Mouse (Mus musculus) limb, embryonic 15.5 days (tissue): Measurements from ENCODE around the gene Gm43517. TPM values are rescaled to one million over a fixed set of nuclear protein-coding genes. Genes with fewer than 3 reads are reported as not detected.

Experiments
- ATAC-seq: fragments of 200-750 bp; cut with Nextera tagmentation; 2 replicates; pipeline ENCODE4 v1.8.0; 2017; ENCODE audit warnings: low read depth, moderate TSS enrichment; ENCODE audit not compliant: insufficient number of reproducible peaks, low FRiP score, low TSS enrichment
- H3K27ac ChIP-seq: fragments of 300-500 bp; sonication (generic); 2 replicates; pipeline ENCODE4 v1.5.1; 2015; ENCODE audit warnings: moderate library complexity, mild to moderate bottlenecking, inconsistent platforms
- H3K27me3 ChIP-seq: fragments of 300-500 bp; sonication (generic); 2 replicates; pipeline ENCODE4 v1.6.1; 2015; ENCODE audit warnings: inconsistent platforms
- H3K36me3 ChIP-seq: fragments of 300-500 bp; sonication (generic); 2 replicates; pipeline ENCODE4 v1.6.1; 2015; ENCODE audit warnings: inconsistent platforms
- H3K4me1 ChIP-seq: fragments of 300-500 bp; sonication (generic); 2 replicates; pipeline ENCODE4 v1.6.1; 2015; ENCODE audit warnings: inconsistent platforms
- H3K4me2 ChIP-seq: fragments of 300-500 bp; sonication (generic); 2 replicates; pipeline ENCODE4 v1.6.1; 2015; ENCODE audit warnings: mild to moderate bottlenecking, inconsistent platforms
- H3K4me3 ChIP-seq: fragments of 300-500 bp; sonication (generic); 2 replicates; pipeline ENCODE4 v1.5.1; 2015; ENCODE audit warnings: mild to moderate bottlenecking, inconsistent platforms
- H3K9ac ChIP-seq: fragments of 300-500 bp; sonication (generic); 2 replicates; pipeline ENCODE4 v1.6.1; 2015; ENCODE audit warnings: inconsistent platforms
- H3K9me3 ChIP-seq: fragments of 300-500 bp; sonication (generic); 2 replicates; pipeline ENCODE4 v1.6.1; 2016; ENCODE audit warnings: inconsistent platforms
- WGBS: fragments of 180-500 bp; shearing (Covaris S2); methylation state at CpG from one replicate; pipeline ENCODE4 v1.1.7; 2015; 5-methylcytosine and 5-hydroxymethylcytosine counted together
- polyA plus RNA-seq: library from polyadenylated mRNA; unstranded; fragments of >200 nt; fragmentation: Nextera tagmentation; extraction: Ambion mirVana; gene quantifications from 2 replicates; pipeline ENCODE4 v1.2.1, GENCODE M21; 2015

The Gm43517 gene
- polyA plus RNA-seq, 1 experiment from 2014 or later: not detected

GRCm38 (mm10) chr12:49398163-49398540 lies 13.2 kb downstream of the Gm43517 start:
- H3K4me2 ChIP-seq: no peak overlapping the region
- H3K36me3 ChIP-seq: no peaks in the 10 kb centered on the region
- H3K9ac ChIP-seq: no peak overlapping the region
- H3K4me3 ChIP-seq: no peak overlapping the region
- H3K4me1 ChIP-seq: peaks cover 8% of the 10 kb centered on the region
- H3K27me3 ChIP-seq: peaks cover 73% of the 10 kb centered on the region
- ATAC-seq: no peak
- no peak overlapping the region for H3K27ac ChIP-seq
- H3K9me3 ChIP-seq: no peaks in the 10 kb centered on the region

- Histone ChIP-seq H3K4me1 (peaks cover 8% of the 10 kb centered on the region), H3K27ac (no peak overlapping the region), H3K9me3 (no peaks in the 10 kb centered on the region), H3K36me3 (no peaks in the 10 kb centered on the region), H3K4me2 (no peak overlapping the region), H3K4me3 (no peak overlapping the region), H3K9ac (no peak overlapping the region), H3K27me3 (peaks cover 76% of the 10 kb centered on the region)
- 17% methylated on average over 3 of the region's 3 CpGs for WGBS
- no peak for ATAC-seq
Observed at GRCm38 (mm10) chr12:49398636-49399035, 13.7 kb downstream of the Gm43517 start.

GRCm38 (mm10) chr12:49399611-49400010 lies 14.6 kb downstream of the Gm43517 start:
- Histone ChIP-seq H3K4me1 (peaks cover 8% of the 10 kb centered on the region), H3K4me3 (no peak overlapping the region), H3K4me2 (no peak overlapping the region), H3K9ac (no peak overlapping the region), H3K9me3 (no peaks in the 10 kb centered on the region), H3K27ac (no peak overlapping the region), H3K36me3 (no peaks in the 10 kb centered on the region), H3K27me3 (peaks cover 75% of the 10 kb centered on the region)
- 3% methylated on average over 1 of the region's 1 CpGs for WGBS
- no peak for ATAC-seq

- Histone ChIP-seq H3K9me3 (no peaks in the 10 kb centered on the region), H3K9ac (no peak overlapping the region), H3K27me3 (peaks cover 69% of the 10 kb centered on the region), H3K4me3 (no peak overlapping the region), H3K4me1 (peaks cover 8% of the 10 kb centered on the region), H3K4me2 (no peak overlapping the region), H3K27ac (no peak overlapping the region), H3K36me3 (no peaks in the 10 kb centered on the region)
- no peak for ATAC-seq
- 4% methylated on average over 9 of the region's 9 CpGs for WGBS
Observed at GRCm38 (mm10) chr12:49400036-49400852, 15.3 kb downstream of the Gm43517 start.

GRCm38 (mm10) chr12:49400853-49401118 lies 15.8 kb downstream of the Gm43517 start:
- H3K27me3 ChIP-seq: peaks cover 66% of the 10 kb centered on the region
- no peaks in the 10 kb centered on the region for H3K9me3 ChIP-seq
- no peak overlapping the region for H3K27ac ChIP-seq
- H3K4me2 ChIP-seq: peak overlapping the region; percentile 91
- no peaks in the 10 kb centered on the region for H3K36me3 ChIP-seq
- ATAC-seq: no peak
- H3K4me3 ChIP-seq: peak overlapping the region; percentile 43
- under 1% methylated on average over 8 of the region's 8 CpGs for whole genome bisulfite sequencing
- peaks cover 8% of the 10 kb centered on the region for H3K4me1 ChIP-seq
- H3K9ac ChIP-seq: no peak overlapping the region

- ATAC-seq: no peak
- Histone ChIP-seq H3K9ac (no peak overlapping the region), H3K4me2 (peak overlapping the region; percentile 91), H3K4me3 (peak overlapping the region; percentile 43), H3K27me3 (peaks cover 63% of the 10 kb centered on the region), H3K36me3 (no peaks in the 10 kb centered on the region), H3K27ac (no peak overlapping the region), H3K4me1 (peaks cover 8% of the 10 kb centered on the region), H3K9me3 (no peaks in the 10 kb centered on the region)
- under 1% methylated on average over 68 of the region's 68 CpGs for WGBS
Observed at GRCm38 (mm10) chr12:49401119-49401795, 16.3 kb downstream of the Gm43517 start.

- no peak for ATAC-seq
- Histone ChIP-seq H3K27ac (no peak overlapping the region), H3K36me3 (no peaks in the 10 kb centered on the region), H3K4me2 (peak overlapping the region; percentile 91), H3K4me3 (peak overlapping the region; percentile 43), H3K27me3 (peaks cover 61% of the 10 kb centered on the region), H3K9ac (no peak overlapping the region), H3K4me1 (peaks cover 8% of the 10 kb centered on the region), H3K9me3 (no peaks in the 10 kb centered on the region)
- 0% methylated on average over 5 of the region's 5 CpGs for WGBS
Observed at GRCm38 (mm10) chr12:49401796-49402130, 16.8 kb downstream of the Gm43517 start.

GRCm38 (mm10) chr12:49409833-49410232 lies 24.9 kb downstream of the Gm43517 start:
- Histone ChIP-seq H3K4me2 (no peak overlapping the region), H3K9me3 (no peaks in the 10 kb centered on the region), H3K27me3 (0 out of 2 replicates have a peak, but pooled peaks cover 4% of the 10 kb centered on the region), H3K4me3 (no peak overlapping the region), H3K27ac (no peak overlapping the region), H3K9ac (no peak overlapping the region), H3K36me3 (no peaks in the 10 kb centered on the region), H3K4me1 (no peaks in the 10 kb centered on the region)
- WGBS: 75% methylated on average over 2 of the region's 2 CpGs
- ATAC-seq: no peak

GRCm38 (mm10) chr12:49417963-49418362 lies 33.0 kb downstream of the Gm43517 start:
- Histone ChIP-seq H3K27me3 (no peaks in the 10 kb centered on the region), H3K36me3 (no peaks in the 10 kb centered on the region), H3K9ac (no peak overlapping the region), H3K4me2 (no peak overlapping the region), H3K27ac (no peak overlapping the region), H3K4me3 (no peak overlapping the region), H3K9me3 (no peaks in the 10 kb centered on the region), H3K4me1 (no peaks in the 10 kb centered on the region)
- WGBS: 47% methylated on average over 3 of the region's 3 CpGs
- ATAC-seq: no peak

Other genes starting within 250 kb of the Gm43517 start
- not detected in 2 replicates for gene Foxg1, start 2.5 kb upstream of the Gm43517 start, polyA plus RNA-seq